Mouse (Mus musculus): Measurements from ENCODE around the gene Gm20835.
"Not testable (repeated sequence)": the region's sequence is repeated elsewhere in the genome, so short reads cannot be mapped to it uniquely, and the experiment has no call there.

Gm20835 gene

GRCm38 (mm10) chrY:36735190-36735589 is at the start of gene Gm20835:
TSS of gene Gm20835 (minus strand) at chrY:36735290.
- in situ Hi-C loops (cut with MboI; ENCODE audit: unreplicated experiment in 2 of 2), result not testable (repeated sequence)
